Mouse (Mus musculus): Measurements from ENCODE around the gene Ckap2. TPM values are rescaled to one million over a fixed set of nuclear protein-coding genes. Genes with fewer than 3 reads are reported as not detected.
"Not testable (repeated sequence)": the region's sequence is repeated elsewhere in the genome, so short reads cannot be mapped to it uniquely, and the experiment has no call there.

Ckap2 gene
- polyA plus RNA-seq, 1 experiment: 168 TPM

DNA sequence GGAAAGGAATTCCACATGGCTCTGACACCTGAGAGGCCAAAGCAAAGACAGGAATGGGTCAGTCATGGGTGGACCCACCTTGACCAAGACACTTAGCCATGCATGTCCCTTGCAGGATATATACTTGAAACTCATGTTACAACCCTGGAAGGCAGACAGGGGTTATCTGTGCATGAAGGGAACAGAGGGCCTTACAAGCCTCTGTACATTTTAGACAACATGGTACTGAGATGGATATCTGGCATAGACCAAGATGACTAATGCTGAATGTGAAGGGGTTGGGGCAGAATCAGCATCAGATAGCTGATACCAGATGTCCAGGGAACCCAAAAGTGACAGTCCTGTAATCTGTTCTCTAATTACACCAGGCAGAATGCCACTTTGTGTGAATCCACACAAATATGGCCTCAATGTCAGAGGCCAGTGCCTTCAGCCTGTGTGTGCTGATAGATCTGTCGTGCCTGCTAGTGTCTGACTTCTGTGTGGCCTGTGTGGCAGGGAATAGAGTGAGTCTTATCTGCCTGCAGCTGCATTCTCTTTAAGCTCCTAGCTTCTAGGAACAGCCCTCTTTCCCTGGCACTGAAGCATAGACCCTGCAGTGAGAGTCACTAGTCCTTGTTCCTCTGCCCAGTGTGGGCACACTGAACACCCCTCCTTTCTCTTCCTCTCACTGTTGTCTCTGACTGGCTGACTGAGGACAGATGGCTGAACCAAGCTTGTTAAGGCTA is 41.7 kb downstream of the Ckap2 start:
- H3K9ac ChIP-seq (ENCODE audit: low read depth, poor library complexity, severe bottlenecking): no peak overlapping the region
- H3K36me3 ChIP-seq (ENCODE audit: control insufficient read depth, insufficient read depth, low read length, poor library complexity, severe bottlenecking): peaks cover 7% of the 10 kb centered on the region; the same call in 1 of the 2 replicates
- no peaks in the 10 kb centered on the region for H3K27me3 ChIP-seq (ENCODE audit: control insufficient read depth, insufficient read depth, low read length, poor library complexity, severe bottlenecking)
- H3K27ac ChIP-seq (ENCODE audit: insufficient read depth, low read length): no peak overlapping the region
- no peak overlapping the region for H3K4me3 ChIP-seq (ENCODE audit: low read depth, low read length)
- no peaks in the 10 kb centered on the region for H3K4me1 ChIP-seq (ENCODE audit: control insufficient read depth, insufficient read depth, low read length)
- TF ChIP-seq EP300 (IDR thresholded peaks at IDR 0.05; ENCODE audit: insufficient read depth, low read depth, low read length) (no peak), CTCF (IDR thresholded peaks at IDR 0.05; ENCODE audit: low read depth, low read length) (no peak), POLR2A (IDR thresholded peaks at IDR 0.05; ENCODE audit: insufficient read depth, low read length) (no peak)
- H3K9me3 ChIP-seq (replicated peaks; ENCODE audit: control insufficient read depth, insufficient read depth, low read length, poor library complexity, severe bottlenecking): peaks cover 14% of the 10 kb centered on the region

DNA sequence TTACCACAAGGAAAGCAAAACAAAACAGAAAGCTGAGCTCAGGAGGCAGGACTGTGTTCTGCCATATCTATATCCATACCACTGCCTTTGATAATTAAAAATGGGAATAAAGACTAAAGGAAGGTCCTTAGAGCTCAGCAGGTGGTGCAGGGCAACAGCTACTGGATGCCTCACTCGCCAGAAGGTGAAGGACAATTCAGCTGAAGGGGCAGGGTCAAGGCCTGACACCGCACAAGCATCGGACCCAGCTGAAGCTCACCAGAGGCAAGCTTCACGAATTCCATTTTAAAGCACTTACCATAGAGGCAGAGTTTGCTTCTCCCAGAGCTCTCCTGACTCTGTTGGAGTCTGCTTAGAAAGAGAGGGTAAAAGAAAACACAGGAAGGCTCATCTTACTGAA is 43.0 kb downstream of the Ckap2 start:
- H3K4me3 ChIP-seq (ENCODE audit: low read depth, low read length): no peak overlapping the region
- H3K27me3 ChIP-seq (ENCODE audit: control insufficient read depth, insufficient read depth, low read length, poor library complexity, severe bottlenecking): no peaks in the 10 kb centered on the region
- H3K36me3 ChIP-seq (ENCODE audit: control insufficient read depth, insufficient read depth, low read length, poor library complexity, severe bottlenecking): peaks cover 7% of the 10 kb centered on the region; the same call in 1 of the 2 replicates
- no peak for TF ChIP-seq CTCF (IDR thresholded peaks at IDR 0.05; ENCODE audit: low read depth, low read length)
- TF ChIP-seq EP300 (IDR thresholded peaks at IDR 0.05; ENCODE audit: insufficient read depth, low read depth, low read length): no peak
- no peak overlapping the region for H3K27ac ChIP-seq (ENCODE audit: insufficient read depth, low read length)
- H3K4me1 ChIP-seq (ENCODE audit: control insufficient read depth, insufficient read depth, low read length): no peaks in the 10 kb centered on the region
- no peak overlapping the region for H3K9ac ChIP-seq (ENCODE audit: low read depth, poor library complexity, severe bottlenecking)
- H3K9me3 ChIP-seq (replicated peaks; ENCODE audit: control insufficient read depth, insufficient read depth, low read length, poor library complexity, severe bottlenecking): peaks cover 14% of the 10 kb centered on the region

DNA sequence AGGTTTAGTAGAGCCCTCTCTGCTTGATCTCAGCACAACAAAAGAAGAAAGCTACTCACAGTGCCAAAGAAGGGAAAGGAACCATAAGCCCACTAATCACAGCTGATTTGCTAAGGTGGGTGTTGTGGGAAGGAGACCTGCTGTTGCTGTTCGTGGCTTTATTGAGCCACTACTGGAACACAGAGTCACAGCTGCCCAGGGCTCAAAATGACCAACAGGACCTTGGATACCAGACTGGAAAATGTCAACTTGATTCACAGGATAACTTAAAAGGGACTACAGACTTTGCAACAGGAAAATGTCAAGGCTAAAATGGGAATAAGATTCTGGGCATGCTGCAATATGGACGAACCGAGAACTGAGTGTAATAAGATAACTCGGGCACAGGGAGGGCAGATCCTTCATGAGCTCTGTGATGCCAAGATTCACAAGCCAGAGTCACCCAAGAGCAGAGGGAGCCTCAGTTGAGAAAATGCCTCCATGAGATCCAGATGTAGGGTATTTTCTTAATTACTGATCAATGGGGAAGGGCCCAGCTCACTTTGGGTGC is 43.7 kb downstream of the Ckap2 start:
- Histone ChIP-seq H3K36me3 (ENCODE audit: control insufficient read depth, insufficient read depth, low read length, poor library complexity, severe bottlenecking) (peaks cover 7% of the 10 kb centered on the region; the same call in 1 of the 2 replicates), H3K9me3 (replicated peaks; ENCODE audit: control insufficient read depth, insufficient read depth, low read length, poor library complexity, severe bottlenecking) (peaks cover 14% of the 10 kb centered on the region), H3K27ac (ENCODE audit: insufficient read depth, low read length) (no peak overlapping the region), H3K4me1 (ENCODE audit: control insufficient read depth, insufficient read depth, low read length) (no peaks in the 10 kb centered on the region), H3K27me3 (ENCODE audit: control insufficient read depth, insufficient read depth, low read length, poor library complexity, severe bottlenecking) (no peaks in the 10 kb centered on the region), H3K4me3 (ENCODE audit: low read depth, low read length) (no peak overlapping the region), H3K9ac (ENCODE audit: low read depth, poor library complexity, severe bottlenecking) (no peak overlapping the region)
- no peak for TF ChIP-seq EP300 (IDR thresholded peaks at IDR 0.05; ENCODE audit: insufficient read depth, low read depth, low read length)
- TF ChIP-seq POLR2A (IDR thresholded peaks at IDR 0.05; ENCODE audit: insufficient read depth, low read length): no peak
- no peak for TF ChIP-seq CTCF (IDR thresholded peaks at IDR 0.05; ENCODE audit: low read depth, low read length)

DNA sequence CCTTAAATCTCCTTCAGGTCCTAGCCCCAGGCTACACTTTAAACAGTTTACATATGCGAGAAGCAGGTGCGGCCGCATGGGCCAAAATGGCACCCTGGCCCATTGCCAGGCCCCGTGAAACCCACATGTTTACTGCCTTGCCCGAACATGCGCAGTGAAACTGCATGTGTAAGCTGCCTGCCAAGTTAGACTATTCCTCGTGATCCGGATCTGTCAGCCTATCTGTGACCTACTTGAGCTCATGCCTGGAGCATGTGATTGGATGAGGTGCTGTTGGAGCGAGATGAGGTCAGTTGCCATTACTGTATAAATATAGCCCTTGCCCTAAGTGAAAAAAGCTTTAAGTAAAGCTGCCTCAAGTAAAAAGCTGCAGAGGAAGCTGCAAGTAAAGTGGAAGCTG is 49.2 kb downstream of the Ckap2 start:
- not testable (repeated sequence) for H3K27ac ChIP-seq (ENCODE audit: insufficient read depth, low read length); H3K36me3 ChIP-seq (ENCODE audit: control insufficient read depth, insufficient read depth, low read length, poor library complexity, severe bottlenecking); H3K9ac ChIP-seq (ENCODE audit: low read depth, poor library complexity, severe bottlenecking); H3K4me1 ChIP-seq (ENCODE audit: control insufficient read depth, insufficient read depth, low read length); H3K4me3 ChIP-seq (ENCODE audit: low read depth, low read length); H3K27me3 ChIP-seq (ENCODE audit: control insufficient read depth, insufficient read depth, low read length, poor library complexity, severe bottlenecking)
- peaks cover 13% of the 10 kb centered on the region for H3K9me3 ChIP-seq (replicated peaks; ENCODE audit: control insufficient read depth, insufficient read depth, low read length, poor library complexity, severe bottlenecking)

DNA sequence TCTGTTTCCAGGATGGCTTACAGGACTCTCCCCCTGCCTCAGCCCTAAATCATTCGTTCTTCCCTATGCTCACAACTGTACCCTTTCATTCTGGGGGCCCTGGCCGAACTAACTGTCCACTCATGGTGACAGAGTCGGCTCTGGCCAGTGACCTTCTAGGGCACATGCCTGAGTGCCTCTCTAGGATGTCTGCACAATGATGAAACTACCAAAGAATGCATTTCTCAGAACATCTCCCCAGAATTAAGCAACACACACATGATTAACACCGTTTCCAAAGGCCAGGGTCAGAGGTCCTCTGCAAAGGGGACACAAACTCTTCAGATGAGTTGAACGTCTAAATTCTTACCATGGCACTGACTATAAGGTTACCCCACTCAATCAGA is 50.9 kb downstream of the Ckap2 start:
- no peak overlapping the region for H3K27ac ChIP-seq (ENCODE audit: insufficient read depth, low read length)
- no peak overlapping the region for H3K4me3 ChIP-seq (ENCODE audit: low read depth, low read length)
- H3K9me3 ChIP-seq (replicated peaks; ENCODE audit: control insufficient read depth, insufficient read depth, low read length, poor library complexity, severe bottlenecking): 0 out of 2 replicates have a peak, but pooled peaks cover 3% of the 10 kb centered on the region
- H3K9ac ChIP-seq (ENCODE audit: low read depth, poor library complexity, severe bottlenecking): no peak overlapping the region
- H3K27me3 ChIP-seq (ENCODE audit: control insufficient read depth, insufficient read depth, low read length, poor library complexity, severe bottlenecking): no peaks in the 10 kb centered on the region
- peaks cover 4% of the 10 kb centered on the region for H3K4me1 ChIP-seq (ENCODE audit: control insufficient read depth, insufficient read depth, low read length)
- H3K36me3 ChIP-seq (ENCODE audit: control insufficient read depth, insufficient read depth, low read length, poor library complexity, severe bottlenecking): no peaks in the 10 kb centered on the region
- TF ChIP-seq POLR2A (IDR thresholded peaks at IDR 0.05; ENCODE audit: insufficient read depth, low read length): no peak
- no peak for TF ChIP-seq CTCF (IDR thresholded peaks at IDR 0.05; ENCODE audit: low read depth, low read length)
- TF ChIP-seq EP300 (IDR thresholded peaks at IDR 0.05; ENCODE audit: insufficient read depth, low read depth, low read length): no peak

DNA sequence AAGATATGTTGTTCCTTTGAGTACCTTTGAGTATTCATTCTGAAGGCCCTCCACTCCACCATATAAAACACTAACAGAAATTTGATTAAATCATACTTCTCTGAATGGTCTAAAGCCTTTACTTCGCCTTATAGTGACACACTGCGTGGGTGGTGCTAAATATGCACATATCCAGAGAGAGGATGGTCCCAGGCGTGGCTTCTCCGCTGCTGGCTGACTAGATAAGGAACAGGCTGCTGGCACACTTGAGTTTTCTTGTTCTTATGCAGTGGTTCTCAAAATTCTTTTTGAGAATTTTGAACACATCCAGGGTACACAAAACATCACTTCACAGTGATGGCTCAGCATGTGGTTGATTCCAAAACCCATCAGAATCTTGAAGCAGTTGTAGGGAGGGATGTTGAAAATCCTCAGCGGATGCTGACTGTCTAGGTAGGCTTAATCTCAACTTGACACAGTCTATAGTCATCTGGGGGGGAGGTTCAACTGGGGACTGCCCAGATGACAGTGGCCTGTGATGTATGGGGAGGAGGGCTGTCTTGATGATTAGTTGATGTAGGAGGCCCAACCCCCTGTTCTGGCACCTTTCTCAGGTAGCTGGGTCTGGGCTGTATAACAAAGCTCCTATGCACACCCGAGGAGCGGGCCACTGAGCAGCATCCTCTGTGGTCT is 51.4 kb downstream of the Ckap2 start:
- no peak overlapping the region for H3K4me3 ChIP-seq (ENCODE audit: low read depth, low read length)
- peaks cover 4% of the 10 kb centered on the region for H3K4me1 ChIP-seq (ENCODE audit: control insufficient read depth, insufficient read depth, low read length)
- no peak overlapping the region for H3K27ac ChIP-seq (ENCODE audit: insufficient read depth, low read length)
- H3K27me3 ChIP-seq (ENCODE audit: control insufficient read depth, insufficient read depth, low read length, poor library complexity, severe bottlenecking): no peaks in the 10 kb centered on the region
- H3K36me3 ChIP-seq (ENCODE audit: control insufficient read depth, insufficient read depth, low read length, poor library complexity, severe bottlenecking): no peaks in the 10 kb centered on the region
- no peaks in the 10 kb centered on the region for H3K9me3 ChIP-seq (replicated peaks; ENCODE audit: control insufficient read depth, insufficient read depth, low read length, poor library complexity, severe bottlenecking)
- H3K9ac ChIP-seq (ENCODE audit: low read depth, poor library complexity, severe bottlenecking): no peak overlapping the region
- TF ChIP-seq POLR2A (IDR thresholded peaks at IDR 0.05; ENCODE audit: insufficient read depth, low read length): no peak
- TF ChIP-seq EP300 (IDR thresholded peaks at IDR 0.05; ENCODE audit: insufficient read depth, low read depth, low read length): no peak
- TF ChIP-seq CTCF (IDR thresholded peaks at IDR 0.05; ENCODE audit: low read depth, low read length): no peak

All from ES-Bruce4 (cell line).